In the genomic region with DNA sequence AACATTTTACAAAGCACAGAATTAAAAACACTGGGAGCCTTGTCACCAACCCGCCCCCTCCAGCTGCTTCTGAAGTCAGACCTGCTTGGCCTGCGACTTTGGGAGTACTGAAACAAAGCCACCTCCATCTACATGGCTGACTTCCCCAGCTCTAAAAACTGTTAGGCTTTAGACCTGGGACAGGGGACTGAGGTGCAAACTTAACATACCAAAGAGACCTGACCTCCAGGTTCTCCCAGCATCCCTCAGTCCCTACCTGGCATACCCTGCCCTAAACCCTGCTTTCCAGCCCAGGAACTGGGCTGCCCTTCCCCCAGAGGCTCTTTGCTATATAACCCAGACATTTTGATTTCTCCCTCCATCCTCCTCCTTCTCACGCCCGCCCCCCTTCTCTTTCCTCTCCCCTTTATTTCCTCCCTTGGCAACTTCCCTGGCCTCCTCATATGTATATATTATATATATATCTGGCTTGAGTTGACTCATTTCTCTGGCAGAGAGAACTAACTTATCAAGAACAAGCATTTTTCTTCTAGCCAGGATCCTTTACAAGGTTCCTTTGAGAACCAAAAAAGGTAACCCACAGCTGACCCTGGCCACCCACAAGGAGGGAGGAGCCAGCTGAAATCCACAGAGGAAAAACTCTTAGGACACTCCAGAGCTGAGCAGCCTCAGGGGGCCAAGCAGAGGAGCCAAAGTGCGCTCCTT, we compare ENCODE assay signal across 15 mouse cellular contexts. TPM values are rescaled to one million over a fixed set of nuclear protein-coding genes. Genes with fewer than 3 reads are reported as not detected.
DNase-seq lines count a peak whose midpoint lies in the region; ATAC-seq and TF ChIP-seq lines count a peak whose summit lies in the region.
"Had no signal": no experiment of that assay in that cellular context is flagged by ENCODE, and none has a peak within 500 bp of the region (broad histone marks: within the 10 kb centered on the region; RNA-seq: fewer than 3 reads in every experiment).

No protein-coding gene starts in this region.

- H3K27me3 ChIP-seq in intestine, embryonic 14.5 days (replicated peaks; ENCODE audit: control insufficient read depth, insufficient read depth, low read length): no peaks in the 10 kb centered on the region
- no peaks in the 10 kb centered on the region for H3K27me3 ChIP-seq in intestine, postnatal 0 days (replicated peaks; ENCODE audit: control insufficient read depth, insufficient read depth, low read length)
- H3K27me3 ChIP-seq in midbrain, embryonic 11.5 days (ENCODE audit: control insufficient read depth, insufficient read depth, low read length): no peaks in the 10 kb centered on the region; the same call in 1 of the 2 replicates
- H3K27me3 ChIP-seq in midbrain, embryonic 16.5 days (ENCODE audit: control insufficient read depth, insufficient read depth, low read depth, low read length): no peaks in the 10 kb centered on the region
- no peaks in the 10 kb centered on the region for H3K27me3 ChIP-seq in stomach, postnatal 0 days (ENCODE audit: control insufficient read depth, insufficient read depth, low read length)
- H3K27me3 ChIP-seq: CH12.LX; embryonic facial prominence, embryonic 13.5 days; liver, embryonic 15.5 days; neural tube, embryonic 12.5 days had no signal

- H3K9ac ChIP-seq in intestine, embryonic 14.5 days (ENCODE audit: low read length): no peak overlapping the region
- H3K9ac ChIP-seq in intestine, postnatal 0 days (ENCODE audit: low read depth, low read length): no peak overlapping the region
- H3K9ac ChIP-seq in midbrain, embryonic 11.5 days (ENCODE audit: low read length): no peak overlapping the region
- no peak overlapping the region for H3K9ac ChIP-seq in midbrain, embryonic 16.5 days (ENCODE audit: low read depth, low read length)
- H3K9ac ChIP-seq in stomach, postnatal 0 days (ENCODE audit: low read length): no peak overlapping the region
- H3K9ac ChIP-seq: embryonic facial prominence, embryonic 13.5 days; liver, embryonic 15.5 days; neural tube, embryonic 12.5 days had no signal

- ATAC-seq in intestine, embryonic 14.5 days (replicated peaks; ENCODE audit: low FRiP score, low TSS enrichment, low read depth): peak; percentile 56
- no peak for ATAC-seq in intestine, postnatal 0 days
- no peak for ATAC-seq in midbrain, embryonic 11.5 days (ENCODE audit: low FRiP score)
- ATAC-seq in midbrain, embryonic 16.5 days: no peak
- ATAC-seq in stomach, postnatal 0 days (ENCODE audit: low FRiP score, low TSS enrichment): peak; percentile 50
- ATAC-seq: forebrain, embryonic 14.5 days had no signal

- TF ChIP-seq CTCF in intestine, postnatal 0 days (IDR thresholded peaks at IDR 0.05; ENCODE audit: low read depth): no peak
- no peak for TF ChIP-seq CTCF in embryonic fibroblast, embryonic 13.5 days (IDR thresholded peaks at IDR 0.05; ENCODE audit: borderline replicate concordance, insufficient read depth, low read length)
- TF ChIP-seq CTCF in stomach, postnatal 0 days (IDR thresholded peaks at IDR 0.05; ENCODE audit: low read depth): no peak

- no peaks in the 10 kb centered on the region for H3K9me3 ChIP-seq in intestine, embryonic 14.5 days (ENCODE audit: control insufficient read depth, low read length)
- H3K9me3 ChIP-seq in intestine, postnatal 0 days (ENCODE audit: control insufficient read depth): no peaks in the 10 kb centered on the region
- no peaks in the 10 kb centered on the region for H3K9me3 ChIP-seq in midbrain, embryonic 11.5 days (ENCODE audit: control insufficient read depth, low read length)
- no peaks in the 10 kb centered on the region for H3K9me3 ChIP-seq in midbrain, embryonic 16.5 days (replicated peaks; ENCODE audit: control insufficient read depth, low read length, poor library complexity, severe bottlenecking)
- H3K9me3 ChIP-seq in stomach, postnatal 0 days (ENCODE audit: control insufficient read depth, low read length): no peaks in the 10 kb centered on the region
- H3K9me3 ChIP-seq: embryonic facial prominence, embryonic 13.5 days; liver, embryonic 15.5 days; neural tube, embryonic 12.5 days had no signal

- peak overlapping the region; percentile 75 for H3K27ac ChIP-seq in intestine, embryonic 14.5 days (ENCODE audit: low read depth)
- no peak overlapping the region for H3K27ac ChIP-seq in intestine, postnatal 0 days (ENCODE audit: low read depth, low read length)
- no peak overlapping the region for H3K27ac ChIP-seq in midbrain, embryonic 11.5 days (ENCODE audit: low read depth, low read length)
- H3K27ac ChIP-seq in midbrain, embryonic 16.5 days (ENCODE audit: low read length): no peak overlapping the region
- H3K27ac ChIP-seq in embryonic fibroblast, embryonic 13.5 days (ENCODE audit: insufficient read depth, low read length): peak overlapping the region; percentile 17; the same call in 1 of the 2 replicates
- peak overlapping the region; percentile 77 for H3K27ac ChIP-seq in stomach, postnatal 0 days (replicated peaks)
- H3K27ac ChIP-seq: embryonic facial prominence, embryonic 13.5 days; layer of hippocampus, adult 2 months; liver, embryonic 15.5 days; neural tube, embryonic 12.5 days had no signal

- DNase-seq in intestine, embryonic 14.5 days (ENCODE audit: low spot score): peak; percentile 70
- peak; percentile 79 for DNase-seq in midbrain, embryonic 11.5 days (ENCODE audit: low spot score, missing footprints)
- DNase-seq in stomach, postnatal 0 days (ENCODE audit: low spot score): peak; percentile 46
- DNase-seq in layer of hippocampus, postnatal 25 days (ENCODE audit: extremely low spot score in 1 of 2, low spot score in 1 of 2): no peak
- no peak for DNase-seq in B cell, adult 2 months
- DNase-seq: heart, postnatal 36 days had no signal

- H3K4me3 ChIP-seq in intestine, embryonic 14.5 days (ENCODE audit: low read depth, low read length): no peak overlapping the region
- H3K4me3 ChIP-seq in intestine, postnatal 0 days (ENCODE audit: low read depth, low read length): no peak overlapping the region
- H3K4me3 ChIP-seq in midbrain, embryonic 11.5 days (ENCODE audit: low read depth, low read length): no peak overlapping the region
- H3K4me3 ChIP-seq in midbrain, embryonic 16.5 days (ENCODE audit: low read depth, low read length): no peak overlapping the region
- H3K4me3 ChIP-seq in embryonic fibroblast, embryonic 13.5 days (ENCODE audit: insufficient read depth, low read length): no peak overlapping the region
- no peak overlapping the region for H3K4me3 ChIP-seq in stomach, postnatal 0 days (ENCODE audit: low read depth, low read length)
- H3K4me3 ChIP-seq: embryonic facial prominence, embryonic 13.5 days; layer of hippocampus, adult 2 months; liver, embryonic 15.5 days; neural tube, embryonic 12.5 days had no signal

- no peak overlapping the region for H3K4me2 ChIP-seq in intestine, embryonic 14.5 days (ENCODE audit: low read length)
- no peak overlapping the region for H3K4me2 ChIP-seq in intestine, postnatal 0 days (replicated peaks; ENCODE audit: low read depth)
- H3K4me2 ChIP-seq in midbrain, embryonic 11.5 days: no peak overlapping the region
- no peak overlapping the region for H3K4me2 ChIP-seq in midbrain, embryonic 16.5 days (ENCODE audit: low read length)
- H3K4me2 ChIP-seq in stomach, postnatal 0 days (replicated peaks; ENCODE audit: low read depth): no peak overlapping the region
- H3K4me2 ChIP-seq: embryonic facial prominence, embryonic 13.5 days; liver, embryonic 15.5 days; neural tube, embryonic 12.5 days had no signal

- no peak for TF ChIP-seq EP300 in stomach, postnatal 0 days (optimal IDR thresholded peaks at IDR 0.05)

- H3K4me1 ChIP-seq in intestine, embryonic 14.5 days (replicated peaks; ENCODE audit: control insufficient read depth, insufficient read depth, low read length): peaks cover 29% of the 10 kb centered on the region
- H3K4me1 ChIP-seq in intestine, postnatal 0 days (replicated peaks; ENCODE audit: control insufficient read depth, insufficient read depth, low read length): no peaks in the 10 kb centered on the region
- H3K4me1 ChIP-seq in midbrain, embryonic 11.5 days (ENCODE audit: control insufficient read depth, insufficient read depth, low read length): peaks cover 7% of the 10 kb centered on the region
- peaks cover 6% of the 10 kb centered on the region for H3K4me1 ChIP-seq in midbrain, embryonic 16.5 days (ENCODE audit: control insufficient read depth, insufficient read depth, low read length)
- H3K4me1 ChIP-seq in embryonic fibroblast, embryonic 13.5 days (ENCODE audit: control insufficient read depth, insufficient read depth, low read length): peaks cover 3% of the 10 kb centered on the region; the same call in 1 of the 2 replicates
- H3K4me1 ChIP-seq in stomach, postnatal 0 days (replicated peaks; ENCODE audit: control insufficient read depth, insufficient read depth): no peaks in the 10 kb centered on the region; the same call in 1 of the 2 replicates

- WGBS in intestine, embryonic 14.5 days: 37% methylated on average over 5 of the region's 5 CpGs
- 61% methylated on average over 5 of the region's 5 CpGs for WGBS in intestine, postnatal 0 days
- 39% methylated on average over 5 of the region's 5 CpGs for WGBS in midbrain, embryonic 11.5 days
- WGBS in midbrain, embryonic 16.5 days: 53% methylated on average over 5 of the region's 5 CpGs
- WGBS in stomach, postnatal 0 days: 34% methylated on average over 5 of the region's 5 CpGs

- TF ChIP-seq POLR2A in embryonic fibroblast, embryonic 13.5 days (IDR thresholded peaks at IDR 0.05; ENCODE audit: low read depth, low read length): no peak

- no peaks in the 10 kb centered on the region for H3K36me3 ChIP-seq in intestine, embryonic 14.5 days (ENCODE audit: control insufficient read depth, insufficient read depth, low read length)
- no peaks in the 10 kb centered on the region for H3K36me3 ChIP-seq in intestine, postnatal 0 days (ENCODE audit: control insufficient read depth, insufficient read depth)
- H3K36me3 ChIP-seq in midbrain, embryonic 11.5 days (ENCODE audit: control insufficient read depth, insufficient read depth, low read length): no peaks in the 10 kb centered on the region
- H3K36me3 ChIP-seq in midbrain, embryonic 16.5 days (ENCODE audit: control insufficient read depth, insufficient read depth, low read length): no peaks in the 10 kb centered on the region
- no peaks in the 10 kb centered on the region for H3K36me3 ChIP-seq in stomach, postnatal 0 days (ENCODE audit: control insufficient read depth, insufficient read depth, low read length)
- H3K36me3 ChIP-seq: embryonic facial prominence, embryonic 13.5 days; liver, embryonic 15.5 days; neural tube, embryonic 12.5 days had no signal

RNA-seq across cellular contexts. Expression of a gene that starts 5.6 kb away (rescaled TPM):
- 585 and 647 TPM in 2 replicates for polyA plus RNA-seq in intestine, embryonic 14.5 days (2014; fragmentation: Nextera tagmentation; extraction: Ambion mirVana)
- polyA plus RNA-seq in intestine, postnatal 0 days (2015; fragmentation: Nextera tagmentation; extraction: Ambion mirVana): 257 TPM in 2 replicates
- 899 and 948 TPM in 2 replicates for polyA plus RNA-seq in midbrain, embryonic 11.5 days (2014; fragmentation: Nextera tagmentation; extraction: Ambion mirVana)
- polyA plus RNA-seq in midbrain, embryonic 16.5 days (2015; fragmentation: Nextera tagmentation; extraction: Ambion mirVana): 425 and 475 TPM in 2 replicates
- polyA plus RNA-seq in embryonic fibroblast, embryonic 13.5 days (2011; ENCODE audit: insufficient read length, low read depth, missing spikeins): 253 and 262 TPM in 2 replicates
- polyA plus RNA-seq in stomach, postnatal 0 days (2015; fragmentation: Nextera tagmentation; extraction: Ambion mirVana): 279 and 305 TPM in 2 replicates
- total RNA-seq in layer of hippocampus, postnatal 25 days (2021): 100 to 1,000 TPM; 125 to 140 TPM

RNA-seq across cellular contexts. Expression of a gene that starts 19.0 kb away (rescaled TPM):
- 91.6 and 108 TPM in 2 replicates for polyA plus RNA-seq in intestine, embryonic 14.5 days (2014; fragmentation: Nextera tagmentation; extraction: Ambion mirVana)
- 51.5 and 59.5 TPM in 2 replicates for polyA plus RNA-seq in intestine, postnatal 0 days (2015; fragmentation: Nextera tagmentation; extraction: Ambion mirVana)
- 130 and 139 TPM in 2 replicates for polyA plus RNA-seq in midbrain, embryonic 11.5 days (2014; fragmentation: Nextera tagmentation; extraction: Ambion mirVana)
- 83.1 and 90.9 TPM in 2 replicates for polyA plus RNA-seq in midbrain, embryonic 16.5 days (2015; fragmentation: Nextera tagmentation; extraction: Ambion mirVana)
- polyA plus RNA-seq in embryonic fibroblast, embryonic 13.5 days (2011; ENCODE audit: insufficient read length, low read depth, missing spikeins): 89.4 and 102 TPM in 2 replicates
- 64.8 and 68.7 TPM in 2 replicates for polyA plus RNA-seq in stomach, postnatal 0 days (2015; fragmentation: Nextera tagmentation; extraction: Ambion mirVana)
- total RNA-seq in layer of hippocampus, postnatal 25 days (2021): 10 to 100 TPM; 36.7 to 59.1 TPM

Comparison
In these comparisons a context has a peak if more than half of its experiments do, and no peak if none do; other contexts are left out.
1. ATAC-seq: peak in intestine, embryonic 14.5 days (single experiment) and stomach, postnatal 0 days (single experiment); none in intestine, postnatal 0 days (single experiment), midbrain, embryonic 11.5 days (single experiment) and midbrain, embryonic 16.5 days (single experiment).
2. H3K27ac ChIP-seq: peak in intestine, embryonic 14.5 days (single experiment), embryonic fibroblast, embryonic 13.5 days (single experiment) and stomach, postnatal 0 days (single experiment); none in intestine, postnatal 0 days (single experiment), midbrain, embryonic 11.5 days (single experiment) and midbrain, embryonic 16.5 days (single experiment).
3. DNase-seq: peak in intestine, embryonic 14.5 days (single experiment), midbrain, embryonic 11.5 days (single experiment) and stomach, postnatal 0 days (single experiment); none in layer of hippocampus, postnatal 25 days (0 of 2) and B cell, adult 2 months (0 of 2).